Mouse (Mus musculus) liver, embryonic 14.5 days (tissue): ENCODE measurements around the gene Apol7e.

Experiments used
- CTCF ChIP-seq: IDR thresholded peaks from 2 replicates; pipeline ENCODE4 v1.5.1; 2016; ENCODE audit warnings: antibody characterized with exemption, low read depth, control low read depth
- EP300 ChIP-seq: IDR thresholded peaks from 2 replicates; pipeline ENCODE4 v1.6.1; 2016; ENCODE audit warnings: antibody characterized with exemption, low read depth

DNA sequence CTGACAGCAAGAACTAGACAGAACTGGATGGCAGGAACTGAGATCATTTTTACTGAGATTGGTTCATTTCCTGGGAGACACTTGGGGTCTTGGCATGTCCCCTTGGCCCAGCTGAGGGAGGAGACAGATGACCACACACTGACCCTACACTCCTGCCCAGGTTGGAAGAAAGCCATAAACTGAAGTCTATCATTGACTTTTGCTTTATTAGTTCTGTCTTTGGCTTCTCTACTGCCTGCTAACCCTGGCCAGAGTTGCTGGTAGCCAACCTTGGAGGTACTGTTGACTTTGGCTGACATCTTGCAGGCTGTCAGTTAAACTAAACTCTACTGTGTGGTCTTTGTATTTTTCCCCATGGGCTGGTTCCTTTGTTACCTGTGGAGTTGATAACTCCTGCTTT is 46.4 kb downstream of the Apol7e start:
- TF ChIP-seq EP300 (no peak), CTCF (no peak)
